Mouse (Mus musculus): ENCODE data around the gene Glt28d2. TPM values are rescaled to one million over a fixed set of nuclear protein-coding genes. Genes with fewer than 3 reads are reported as not detected.
"Not testable (repeated sequence)": the region's sequence is repeated elsewhere in the genome, so short reads cannot be mapped to it uniquely, and the experiment has no call there.

Gene Glt28d2
- polyA plus RNA-seq, 1 experiment from 2014 or later, result 0.37 TPM

- no peak for DNase-seq (ENCODE audit: low spot score)
- Histone ChIP-seq H3K9ac (no peak overlapping the region), H3K27ac (no peak overlapping the region), H3K36me3 (replicated peaks; ENCODE audit: control insufficient read depth, insufficient read depth) (no peaks in the 10 kb centered on the region), H3K4me1 (replicated peaks; ENCODE audit: control insufficient read depth, insufficient read depth, low read length) (no peaks in the 10 kb centered on the region), H3K9me3 (ENCODE audit: control insufficient read depth, low read length) (no peaks in the 10 kb centered on the region), H3K4me2 (replicated peaks) (no peak overlapping the region), H3K4me3 (replicated peaks; ENCODE audit: low read length) (no peak overlapping the region), H3K27me3 (ENCODE audit: control insufficient read depth, insufficient read depth, low read length) (no peaks in the 10 kb centered on the region)
- ATAC-seq (ENCODE audit: low FRiP score), result no peak
- 82% methylated on average over 3 of the region's 3 CpGs for WGBS
Observed at GRCm38 (mm10) chr3:85922331-85922730, 35.0 kb upstream of the Glt28d2 start.

GRCm38 (mm10) chr3:85920671-85921070, 33.4 kb upstream of the Glt28d2 start:
- not testable (repeated sequence) for H3K27me3 ChIP-seq (ENCODE audit: control insufficient read depth, insufficient read depth, low read length); H3K9me3 ChIP-seq (ENCODE audit: control insufficient read depth, low read length); H3K9ac ChIP-seq; H3K4me2 ChIP-seq (replicated peaks); H3K27ac ChIP-seq; DNase-seq (ENCODE audit: low spot score); ATAC-seq (ENCODE audit: low FRiP score); H3K36me3 ChIP-seq (replicated peaks; ENCODE audit: control insufficient read depth, insufficient read depth); H3K4me3 ChIP-seq (replicated peaks; ENCODE audit: low read length); H3K4me1 ChIP-seq (replicated peaks; ENCODE audit: control insufficient read depth, insufficient read depth, low read length)
- 95% methylated on average over 2 of the region's 2 CpGs for whole genome bisulfite sequencing

GRCm38 (mm10) chr3:85917600-85917999, 30.3 kb upstream of the Glt28d2 start:
- Histone ChIP-seq H3K4me3 (replicated peaks; ENCODE audit: low read length) (no peak overlapping the region), H3K4me1 (replicated peaks; ENCODE audit: control insufficient read depth, insufficient read depth, low read length) (no peaks in the 10 kb centered on the region), H3K27ac (no peak overlapping the region), H3K36me3 (replicated peaks; ENCODE audit: control insufficient read depth, insufficient read depth) (no peaks in the 10 kb centered on the region), H3K27me3 (ENCODE audit: control insufficient read depth, insufficient read depth, low read length) (no peaks in the 10 kb centered on the region), H3K9me3 (ENCODE audit: control insufficient read depth, low read length) (no peaks in the 10 kb centered on the region), H3K4me2 (replicated peaks) (no peak overlapping the region), H3K9ac (no peak overlapping the region)
- WGBS, result 11% methylated on average over 4 of the region's 4 CpGs
- ATAC-seq (ENCODE audit: low FRiP score) (no peak), DNase-seq (ENCODE audit: low spot score) (peak; percentile 70)

- no peaks in the 10 kb centered on the region for H3K4me1 ChIP-seq (replicated peaks; ENCODE audit: control insufficient read depth, insufficient read depth, low read length)
- H3K9me3 ChIP-seq (ENCODE audit: control insufficient read depth, low read length), result no peaks in the 10 kb centered on the region
- no peak overlapping the region for H3K27ac ChIP-seq
- no peak for DNase-seq (ENCODE audit: low spot score)
- 92% methylated on average over 6 of the region's 6 CpGs for WGBS
- no peak for ATAC-seq (ENCODE audit: low FRiP score)
- no peaks in the 10 kb centered on the region for H3K27me3 ChIP-seq (ENCODE audit: control insufficient read depth, insufficient read depth, low read length)
- H3K36me3 ChIP-seq (replicated peaks; ENCODE audit: control insufficient read depth, insufficient read depth), result no peaks in the 10 kb centered on the region
- H3K4me2 ChIP-seq (replicated peaks), result no peak overlapping the region
- H3K4me3 ChIP-seq (replicated peaks; ENCODE audit: low read length), result no peak overlapping the region
- no peak overlapping the region for H3K9ac ChIP-seq
Observed at GRCm38 (mm10) chr3:85914806-85915205, 27.5 kb upstream of the Glt28d2 start.

- Histone ChIP-seq H3K36me3 (replicated peaks; ENCODE audit: control insufficient read depth, insufficient read depth) (no peaks in the 10 kb centered on the region), H3K4me1 (replicated peaks; ENCODE audit: control insufficient read depth, insufficient read depth, low read length) (no peaks in the 10 kb centered on the region), H3K4me2 (replicated peaks) (0 out of 2 replicates have a peak overlapping the region, but pooled peaks have one; percentile 5), H3K9ac (no peak overlapping the region), H3K9me3 (ENCODE audit: control insufficient read depth, low read length) (no peaks in the 10 kb centered on the region), H3K27me3 (ENCODE audit: control insufficient read depth, insufficient read depth, low read length) (no peaks in the 10 kb centered on the region), H3K27ac (no peak overlapping the region), H3K4me3 (replicated peaks; ENCODE audit: low read length) (no peak overlapping the region; the same call in 1 of the 2 replicates)
- ATAC-seq (ENCODE audit: low FRiP score) (no peak), DNase-seq (ENCODE audit: low spot score) (no peak)
- WGBS, result 63% methylated on average over 7 of the region's 7 CpGs
Observed at GRCm38 (mm10) chr3:85907136-85907535, 19.8 kb upstream of the Glt28d2 start.

- no peak overlapping the region for H3K4me2 ChIP-seq (replicated peaks)
- no peaks in the 10 kb centered on the region for H3K4me1 ChIP-seq (replicated peaks; ENCODE audit: control insufficient read depth, insufficient read depth, low read length)
- no peak for DNase-seq (ENCODE audit: low spot score)
- H3K36me3 ChIP-seq (replicated peaks; ENCODE audit: control insufficient read depth, insufficient read depth), result no peaks in the 10 kb centered on the region
- H3K9ac ChIP-seq, result no peak overlapping the region
- ATAC-seq (ENCODE audit: low FRiP score), result no peak
- no peaks in the 10 kb centered on the region for H3K27me3 ChIP-seq (ENCODE audit: control insufficient read depth, insufficient read depth, low read length)
- no peaks in the 10 kb centered on the region for H3K9me3 ChIP-seq (ENCODE audit: control insufficient read depth, low read length)
- no peak overlapping the region for H3K4me3 ChIP-seq (replicated peaks; ENCODE audit: low read length)
- no peak overlapping the region for H3K27ac ChIP-seq
Observed at GRCm38 (mm10) chr3:85904371-85904770, 17.1 kb upstream of the Glt28d2 start.

GRCm38 (mm10) chr3:85895020-85895419, 7.7 kb upstream of the Glt28d2 start:
- no peaks in the 10 kb centered on the region for H3K27me3 ChIP-seq (ENCODE audit: control insufficient read depth, insufficient read depth, low read length)
- ATAC-seq (ENCODE audit: low FRiP score), result no peak
- no peak for DNase-seq (ENCODE audit: low spot score)
- 96% methylated on average over 5 of the region's 5 CpGs for WGBS
- H3K4me1 ChIP-seq (replicated peaks; ENCODE audit: control insufficient read depth, insufficient read depth, low read length), result no peaks in the 10 kb centered on the region
- H3K27ac ChIP-seq, result no peak overlapping the region
- H3K9me3 ChIP-seq (ENCODE audit: control insufficient read depth, low read length), result 0 out of 2 replicates have a peak, but pooled peaks cover 4% of the 10 kb centered on the region
- H3K36me3 ChIP-seq (replicated peaks; ENCODE audit: control insufficient read depth, insufficient read depth), result no peaks in the 10 kb centered on the region
- no peak overlapping the region for H3K4me2 ChIP-seq (replicated peaks)
- no peak overlapping the region for H3K4me3 ChIP-seq (replicated peaks; ENCODE audit: low read length)
- no peak overlapping the region for H3K9ac ChIP-seq

- H3K4me3 ChIP-seq (replicated peaks; ENCODE audit: low read length), result no peak overlapping the region
- no peak for ATAC-seq (ENCODE audit: low FRiP score)
- H3K4me2 ChIP-seq (replicated peaks), result no peak overlapping the region
- DNase-seq (ENCODE audit: low spot score), result no peak
- H3K9ac ChIP-seq, result no peak overlapping the region
- 0 out of 2 replicates have a peak, but pooled peaks cover 4% of the 10 kb centered on the region for H3K9me3 ChIP-seq (ENCODE audit: control insufficient read depth, low read length)
- H3K27me3 ChIP-seq (ENCODE audit: control insufficient read depth, insufficient read depth, low read length), result peaks cover 24% of the 10 kb centered on the region
- 74% methylated on average over 1 of the region's 1 CpGs for WGBS
- H3K4me1 ChIP-seq (replicated peaks; ENCODE audit: control insufficient read depth, insufficient read depth, low read length), result peaks cover 6% of the 10 kb centered on the region; the same call in 1 of the 2 replicates
- no peak overlapping the region for H3K27ac ChIP-seq
- no peaks in the 10 kb centered on the region for H3K36me3 ChIP-seq (replicated peaks; ENCODE audit: control insufficient read depth, insufficient read depth)
Observed at GRCm38 (mm10) chr3:85891571-85891970, 4.3 kb upstream of the Glt28d2 start.

- no peaks in the 10 kb centered on the region for H3K36me3 ChIP-seq (replicated peaks; ENCODE audit: control insufficient read depth, insufficient read depth)
- ATAC-seq (ENCODE audit: low FRiP score), result no peak
- 13% methylated on average over 11 of the region's 11 CpGs for WGBS
- DNase-seq (ENCODE audit: low spot score), result no peak
- peak overlapping the region; percentile 48 for H3K4me3 ChIP-seq (replicated peaks; ENCODE audit: low read length)
- no peak overlapping the region for H3K9ac ChIP-seq
- peaks cover 33% of the 10 kb centered on the region for H3K27me3 ChIP-seq (ENCODE audit: control insufficient read depth, insufficient read depth, low read length)
- no peaks in the 10 kb centered on the region for H3K9me3 ChIP-seq (ENCODE audit: control insufficient read depth, low read length)
- peak overlapping the region; percentile 87 for H3K4me2 ChIP-seq (replicated peaks)
- no peak overlapping the region for H3K27ac ChIP-seq
- peaks cover 7% of the 10 kb centered on the region; the same call in 1 of the 2 replicates for H3K4me1 ChIP-seq (replicated peaks; ENCODE audit: control insufficient read depth, insufficient read depth, low read length)
Observed at GRCm38 (mm10) chr3:85888221-85888671, 930 bp upstream of the Glt28d2 start.
